Mouse (Mus musculus): ENCODE measurements at regions not wholly inside any gene's neighbourhood (a gene's known extent, or its start where the extent isn't known, plus 50 kb on each side); places are given as distances from the start of the nearest gene placed in this dataset.

- ATAC-seq (ENCODE audit: low FRiP score, low TSS enrichment) (peak; percentile 82), DNase-seq (peak; percentile 94)
- Histone ChIP-seq H3K27me3 (ENCODE audit: control insufficient read depth, insufficient read depth, low read length) (no peaks in the 10 kb centered on the region), H3K4me2 (ENCODE audit: low read length) (no peak overlapping the region), H3K9ac (replicated peaks; ENCODE audit: low read length) (no peak overlapping the region), H3K36me3 (ENCODE audit: control insufficient read depth, insufficient read depth, low read length) (no peaks in the 10 kb centered on the region), H3K4me1 (ENCODE audit: control insufficient read depth, insufficient read depth, low read length) (no peaks in the 10 kb centered on the region), H3K4me3 (replicated peaks; ENCODE audit: low read depth, low read length) (no peak overlapping the region), H3K27ac (replicated peaks; ENCODE audit: low read depth, low read length) (no peak overlapping the region), H3K9me3 (ENCODE audit: control insufficient read depth, low read length) (no peaks in the 10 kb centered on the region)
- 8% methylated on average over 5 of the region's 5 CpGs for WGBS
Measured at GRCm38 (mm10) chr2:56025059-56025458, 589.3 kb downstream of the Kcnj3 start.

GRCm38 (mm10) chr2:56028958-56029357 lies 593.2 kb downstream of the Kcnj3 start:
- no peak for DNase-seq
- no peaks in the 10 kb centered on the region for H3K9me3 ChIP-seq (ENCODE audit: control insufficient read depth, low read length)
- no peaks in the 10 kb centered on the region for H3K27me3 ChIP-seq (ENCODE audit: control insufficient read depth, insufficient read depth, low read length)
- no peaks in the 10 kb centered on the region for H3K36me3 ChIP-seq (ENCODE audit: control insufficient read depth, insufficient read depth, low read length)
- ATAC-seq (ENCODE audit: low FRiP score, low TSS enrichment) = no peak
- no peak overlapping the region for H3K4me2 ChIP-seq (ENCODE audit: low read length)
- no peak overlapping the region for H3K9ac ChIP-seq (replicated peaks; ENCODE audit: low read length)
- 81% methylated on average over 2 of the region's 2 CpGs for WGBS
- H3K27ac ChIP-seq (replicated peaks; ENCODE audit: low read depth, low read length) = no peak overlapping the region
- no peaks in the 10 kb centered on the region for H3K4me1 ChIP-seq (ENCODE audit: control insufficient read depth, insufficient read depth, low read length)
- H3K4me3 ChIP-seq (replicated peaks; ENCODE audit: low read depth, low read length) = no peak overlapping the region
